ENCODE assay signal across 17 mouse cellular contexts in the genomic region with DNA sequence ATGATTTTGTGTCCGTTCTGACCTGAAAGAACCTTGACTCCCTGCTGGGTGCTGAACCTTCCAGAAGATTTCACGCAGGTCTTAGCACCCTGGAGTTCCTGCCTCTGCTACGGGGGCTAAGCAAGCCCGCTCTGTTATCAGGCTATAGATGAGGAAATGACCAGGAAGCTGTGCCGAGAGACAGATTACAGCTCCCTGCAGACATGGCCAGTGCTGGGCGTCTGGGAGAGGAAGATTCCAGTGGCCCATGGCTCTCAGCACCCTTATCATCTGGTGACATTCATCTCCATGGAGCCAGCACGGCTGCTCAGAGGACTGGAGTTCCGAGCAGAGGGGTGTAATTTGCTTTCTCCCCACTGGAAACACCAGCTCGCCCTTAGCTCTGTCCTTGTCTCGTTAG. TPM values are rescaled to one million over a fixed set of nuclear protein-coding genes. Genes with fewer than 3 reads are reported as not detected.
DNase-seq lines count a peak whose midpoint lies in the region; ATAC-seq lines count a peak whose summit lies in the region.
"Had no signal": no experiment of that assay in that cellular context is flagged by ENCODE, and none has a peak within 500 bp of the region (broad histone marks: within the 10 kb centered on the region; RNA-seq: fewer than 3 reads in every experiment).

No protein-coding gene starts in this region.

- H3K36me3 ChIP-seq in lung, embryonic 15.5 days, result no peaks in the 10 kb centered on the region
- no peaks in the 10 kb centered on the region for H3K36me3 ChIP-seq in forebrain, embryonic 10.5 days (replicated peaks)
- H3K36me3 ChIP-seq: embryonic facial prominence, embryonic 12.5 days; hindbrain, embryonic 13.5 days had no signal

- ATAC-seq in lung, embryonic 15.5 days (ENCODE audit: borderline replicate concordance, extremely low read depth, low FRiP score, low TSS enrichment), result 0 out of 2 replicates have a peak, but pooled peaks have one; percentile 42
- peak; percentile 92 for ATAC-seq in megakaryocyte-erythroid progenitor cell, adult 5-6 weeks (replicated peaks; ENCODE audit: low FRiP score, low TSS enrichment, poor library complexity, severe bottlenecking)
- ATAC-seq: activated CD4-positive, CD25-positive, alpha-beta regulatory T cell, adult 4 months; intestine, postnatal 0 days had no signal

- H3K9ac ChIP-seq in lung, embryonic 15.5 days, result no peak overlapping the region
- H3K9ac ChIP-seq: embryonic facial prominence, embryonic 12.5 days; hindbrain, embryonic 13.5 days had no signal

- WGBS in lung, embryonic 15.5 days, result 43% methylated on average over 10 of the region's 10 CpGs
- 81% methylated on average over 10 of the region's 10 CpGs for WGBS in forebrain, embryonic 10.5 days

- DNase-seq in lung, postnatal 10 days, result no peak
- DNase-seq in c-Kit-positive CD71-positive TER-119-positive erythroid progenitor cells, embryonic 14.5 days (ENCODE audit: low spot score), result peak; percentile 29
- DNase-seq in liver, result peak; percentile 71
- no peak for DNase-seq in Muller cell, postnatal 12 days (ENCODE audit: inconsistent ontology term)
- DNase-seq in forebrain, embryonic 10.5 days (ENCODE audit: extremely low spot score, low spot score), result no peak
- no peak for DNase-seq in urinary bladder, adult 18-20 months (ENCODE audit: low spot score in 2 of 2)
- DNase-seq: adrenal gland, postnatal 25 days; cerebellum, postnatal 25 days; kidney, postnatal 10 days; thymus, adult 18-20 months had no signal

- H3K27me3 ChIP-seq in lung, embryonic 15.5 days, result no peaks in the 10 kb centered on the region
- H3K27me3 ChIP-seq in forebrain, embryonic 10.5 days (ENCODE audit: poor library complexity, severe bottlenecking), result no peaks in the 10 kb centered on the region
- H3K27me3 ChIP-seq: embryonic facial prominence, embryonic 12.5 days; hindbrain, embryonic 13.5 days had no signal

- H3K4me2 ChIP-seq in lung, embryonic 15.5 days, result no peak overlapping the region
- H3K4me2 ChIP-seq: embryonic facial prominence, embryonic 12.5 days; hindbrain, embryonic 13.5 days had no signal

- no peak overlapping the region for H3K4me3 ChIP-seq in lung, embryonic 15.5 days
- H3K4me3 ChIP-seq in forebrain, embryonic 10.5 days, result no peak overlapping the region
- H3K4me3 ChIP-seq: embryonic facial prominence, embryonic 12.5 days; hindbrain, embryonic 13.5 days had no signal

- no peaks in the 10 kb centered on the region for H3K9me3 ChIP-seq in lung, embryonic 15.5 days
- H3K9me3 ChIP-seq in forebrain, embryonic 10.5 days, result no peaks in the 10 kb centered on the region
- H3K9me3 ChIP-seq: embryonic facial prominence, embryonic 12.5 days; hindbrain, embryonic 13.5 days had no signal

- H3K4me1 ChIP-seq in lung, embryonic 15.5 days, result no peaks in the 10 kb centered on the region
- no peaks in the 10 kb centered on the region for H3K4me1 ChIP-seq in forebrain, embryonic 10.5 days
- H3K4me1 ChIP-seq: embryonic facial prominence, embryonic 12.5 days had no signal

- no peak overlapping the region for H3K27ac ChIP-seq in lung, embryonic 15.5 days
- no peak overlapping the region for H3K27ac ChIP-seq in forebrain, embryonic 10.5 days
- H3K27ac ChIP-seq: embryonic facial prominence, embryonic 12.5 days; hindbrain, embryonic 13.5 days had no signal

RNA-seq across cellular contexts. Expression of gene Adra2a, which starts 43.4 kb away (rescaled TPM):
- polyA plus RNA-seq in lung, embryonic 15.5 days (2015; fragmentation: Nextera tagmentation; extraction: Ambion mirVana), result 0.19 and 0.24 TPM in 2 replicates
- not detected in 2 replicates for total RNA-seq in megakaryocyte-erythroid progenitor cell, adult 5-6 weeks (2014; fragmentation: Nextera tagmentation)
- 0.27 and 0.42 TPM in 2 replicates for total RNA-seq in megakaryocyte-erythroid progenitor cell, adult 5-6 weeks (2017)
- 0.67 and 0.73 TPM in 2 replicates for polyA plus RNA-seq in forebrain, embryonic 10.5 days (2016; fragmentation: Nextera tagmentation; extraction: Ambion mirVana)
- total RNA-seq: liver, adult 2 months had no signal
- polyA plus RNA-seq: activated CD4-positive, CD25-positive, alpha-beta regulatory T cell, adult 4 months had no signal

Comparison
In these comparisons a context has a peak if more than half of its experiments do, and no peak if none do; other contexts are left out.
1. DNase-seq: peak in c-Kit-positive CD71-positive TER-119-positive erythroid progenitor cells, embryonic 14.5 days (single experiment) and liver (single experiment); none in lung, postnatal 10 days (single experiment), Muller cell, postnatal 12 days (single experiment), forebrain, embryonic 10.5 days (single experiment) and urinary bladder, adult 18-20 months (0 of 2).